Mouse (Mus musculus) liver, postnatal 0 days (tissue): Measurements from ENCODE around the gene Rgp1.
A peak's percentile ranks its signal among the peaks of the same experiment; 100 is the strongest.

ENCODE experiments used
- CTCF ChIP-seq: sonication (generic); IDR thresholded peaks from 2 replicates; pipeline ENCODE4 v1.5.1; 2016; ENCODE audit warnings: antibody characterized with exemption, low read depth
- EP300 ChIP-seq: IDR thresholded peaks from 2 replicates; pipeline ENCODE4 v1.6.1; 2016; ENCODE audit warnings: antibody characterized with exemption, low read depth, mild to moderate bottlenecking

GRCm38 (mm10) chr4:43561997-43562768, 16.3 kb upstream of the Rgp1 start, which contains the start of the genes Creb3 and Tln1:
- TF ChIP-seq CTCF (0 out of 2 replicates have a peak, but pooled peaks have one; percentile 21), EP300 (peak; percentile 52; the same call in 1 of the 2 replicates)
